Mouse (Mus musculus) lung, embryonic 15.5 days (tissue): ENCODE measurements around the gene Rgsl1. TPM values are rescaled to one million over a fixed set of nuclear protein-coding genes. Genes with fewer than 3 reads are reported as not detected.

ENCODE experiments used
- ATAC-seq: fragments of 200-750 bp; cut with Nextera tagmentation; 2 replicates; pipeline ENCODE4 v1.8.0; 2017; ENCODE audit warnings: moderate number of reproducible peaks, borderline replicate concordance; ENCODE audit not compliant: low FRiP score, low TSS enrichment; ENCODE audit errors: extremely low read depth
- H3K27ac ChIP-seq: fragments of 300-500 bp; sonication (generic); 2 replicates; pipeline ENCODE4 v1.5.1; 2015; ENCODE audit warnings: moderate library complexity, mild to moderate bottlenecking, inconsistent platforms
- H3K27me3 ChIP-seq: fragments of 300-500 bp; sonication (generic); 2 replicates; pipeline ENCODE4 v1.6.1; 2015; ENCODE audit warnings: inconsistent platforms
- H3K36me3 ChIP-seq: fragments of 300-500 bp; sonication (generic); 2 replicates; pipeline ENCODE4 v1.6.1; 2015; ENCODE audit warnings: inconsistent platforms
- H3K4me1 ChIP-seq: fragments of 300-500 bp; sonication (generic); 2 replicates; pipeline ENCODE4 v1.6.1; 2015; ENCODE audit warnings: inconsistent platforms
- H3K4me2 ChIP-seq: fragments of 300-500 bp; sonication (generic); 2 replicates; pipeline ENCODE4 v1.6.1; 2015; ENCODE audit warnings: inconsistent platforms, mild to moderate bottlenecking, moderate library complexity
- H3K4me3 ChIP-seq: fragments of 300-500 bp; sonication (generic); 2 replicates; pipeline ENCODE4 v1.5.1; 2015; ENCODE audit warnings: mild to moderate bottlenecking, inconsistent platforms
- H3K9ac ChIP-seq: fragments of 300-500 bp; sonication (generic); 2 replicates; pipeline ENCODE4 v1.6.1; 2015; ENCODE audit warnings: inconsistent platforms
- H3K9me3 ChIP-seq: fragments of 300-500 bp; sonication (generic); 2 replicates; pipeline ENCODE4 v1.6.1; 2016; ENCODE audit warnings: inconsistent platforms
- WGBS: fragments of 180-500 bp; shearing (Covaris S2); methylation state at CpG from one replicate; pipeline ENCODE4 v1.1.7; 2015; 5-methylcytosine and 5-hydroxymethylcytosine counted together
- polyA plus RNA-seq: library from polyadenylated mRNA; unstranded; fragments of >200 nt; fragmentation: Nextera tagmentation; extraction: Ambion mirVana; gene quantifications from 2 replicates; pipeline ENCODE4 v1.2.1, GENCODE M21; 2015

The Rgsl1 gene
- polyA plus RNA-seq, 1 experiment from 2014 or later, result not detected

DNA sequence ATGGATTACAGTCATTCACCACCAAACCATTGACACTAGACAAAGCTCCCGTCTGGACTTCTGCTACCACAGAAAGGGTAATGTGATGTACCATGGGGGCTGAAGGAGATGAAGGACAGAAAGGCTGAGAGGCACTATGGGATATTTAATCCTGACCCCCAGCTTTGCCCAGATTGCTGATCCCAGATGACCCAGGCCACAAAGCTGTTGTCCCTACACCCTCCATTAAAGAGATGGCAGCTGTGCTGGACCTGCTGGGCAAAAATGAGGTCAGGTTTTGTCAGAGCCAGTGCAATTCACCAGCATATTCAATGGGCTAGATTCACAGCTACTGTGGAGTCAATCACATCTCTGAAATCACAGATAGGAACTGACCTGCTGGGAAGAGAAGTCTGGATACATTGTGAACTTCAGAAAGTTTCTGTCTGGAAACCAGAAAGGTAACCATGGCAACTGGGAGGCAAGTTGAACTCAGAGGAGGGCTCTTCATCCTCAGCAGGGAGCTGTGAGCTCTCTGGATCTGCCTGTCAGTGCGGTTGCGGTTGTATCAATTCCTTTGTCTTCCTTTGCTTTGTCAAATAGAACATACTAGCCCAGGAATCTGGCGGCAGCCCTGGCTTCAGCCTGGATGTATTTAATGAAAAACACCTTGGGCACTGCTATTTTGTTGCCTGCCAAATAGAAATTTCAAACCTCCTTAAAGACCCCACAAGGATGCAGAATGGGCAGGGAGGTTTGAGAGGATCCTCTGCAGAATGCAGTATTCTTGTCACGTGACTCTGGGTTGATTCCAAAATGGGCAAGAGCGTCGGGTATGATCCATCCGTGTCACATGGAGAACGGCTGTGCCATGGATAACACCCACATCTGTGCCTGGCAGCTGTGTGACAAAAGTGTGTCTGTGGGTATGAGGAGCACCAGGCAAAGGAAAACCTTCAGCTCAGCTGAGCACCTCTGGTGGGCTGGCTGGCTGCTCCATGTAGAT lies 106.5 kb downstream of the Rgsl1 start:
- peaks cover 49% of the 10 kb centered on the region for H3K27me3 ChIP-seq
- no peak overlapping the region for H3K4me3 ChIP-seq
- H3K9me3 ChIP-seq, result no peaks in the 10 kb centered on the region
- 47% methylated on average over 9 of the region's 9 CpGs for WGBS
- ATAC-seq, result no peak
- H3K36me3 ChIP-seq, result no peaks in the 10 kb centered on the region
- H3K9ac ChIP-seq, result no peak overlapping the region
- H3K4me2 ChIP-seq, result no peak overlapping the region
- no peak overlapping the region for H3K27ac ChIP-seq
- peaks cover 11% of the 10 kb centered on the region; the same call in 1 of the 2 replicates for H3K4me1 ChIP-seq

DNA sequence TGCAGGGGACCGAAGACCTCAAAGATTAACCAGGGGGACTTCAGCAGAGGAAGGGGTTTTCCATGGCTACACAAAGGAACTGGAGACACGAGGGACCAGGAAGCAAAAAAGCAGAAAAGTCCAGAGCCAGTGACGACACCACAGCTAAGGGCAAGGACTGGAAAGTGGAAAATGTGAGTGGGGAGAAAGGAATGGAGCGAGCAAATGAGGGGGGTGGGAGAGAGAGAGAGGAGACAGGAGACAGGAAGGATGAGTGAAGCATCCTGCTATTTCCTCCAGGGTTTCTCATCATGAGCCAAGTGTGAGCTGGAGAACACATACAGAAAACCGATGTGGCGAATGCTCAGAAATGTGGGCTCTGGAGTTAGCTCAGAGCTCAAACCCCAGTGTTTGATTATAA lies 107.8 kb downstream of the Rgsl1 start:
- peaks cover 40% of the 10 kb centered on the region for H3K27me3 ChIP-seq
- H3K36me3 ChIP-seq, result no peaks in the 10 kb centered on the region
- H3K4me1 ChIP-seq, result peaks cover 11% of the 10 kb centered on the region; the same call in 1 of the 2 replicates
- H3K27ac ChIP-seq, result no peak overlapping the region
- 50% methylated on average over 6 of the region's 6 CpGs for WGBS
- no peak overlapping the region for H3K9ac ChIP-seq
- H3K4me2 ChIP-seq, result no peak overlapping the region
- no peak overlapping the region for H3K4me3 ChIP-seq
- no peaks in the 10 kb centered on the region for H3K9me3 ChIP-seq
- ATAC-seq, result no peak

DNA sequence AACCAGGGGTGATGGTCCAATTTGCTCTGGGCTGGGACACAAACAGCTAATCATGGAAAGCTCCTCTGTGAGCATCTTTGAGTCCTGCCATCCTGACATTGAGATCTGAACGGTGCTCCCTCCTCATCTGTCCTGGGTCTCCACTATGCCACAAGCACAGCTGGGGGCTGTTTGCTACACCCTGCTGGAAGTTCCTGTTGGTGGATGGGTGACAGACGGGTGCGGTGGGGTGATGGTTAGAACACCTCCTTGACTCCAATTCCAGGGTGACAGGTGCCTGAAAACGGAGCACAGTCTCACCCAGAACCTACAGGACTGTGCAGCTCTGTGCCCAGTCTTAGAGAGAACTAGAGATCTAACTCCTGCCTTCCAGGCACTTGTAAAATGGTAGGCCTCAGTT lies 109.1 kb downstream of the Rgsl1 start:
- H3K27ac ChIP-seq, result no peak overlapping the region
- no peak overlapping the region for H3K4me2 ChIP-seq
- ATAC-seq, result no peak
- WGBS, result 59% methylated on average over 4 of the region's 4 CpGs
- no peaks in the 10 kb centered on the region for H3K36me3 ChIP-seq
- H3K9ac ChIP-seq, result no peak overlapping the region
- H3K4me1 ChIP-seq, result peaks cover 2% of the 10 kb centered on the region; the same call in 1 of the 2 replicates
- no peaks in the 10 kb centered on the region for H3K9me3 ChIP-seq
- H3K27me3 ChIP-seq, result peaks cover 28% of the 10 kb centered on the region
- H3K4me3 ChIP-seq, result no peak overlapping the region

DNA sequence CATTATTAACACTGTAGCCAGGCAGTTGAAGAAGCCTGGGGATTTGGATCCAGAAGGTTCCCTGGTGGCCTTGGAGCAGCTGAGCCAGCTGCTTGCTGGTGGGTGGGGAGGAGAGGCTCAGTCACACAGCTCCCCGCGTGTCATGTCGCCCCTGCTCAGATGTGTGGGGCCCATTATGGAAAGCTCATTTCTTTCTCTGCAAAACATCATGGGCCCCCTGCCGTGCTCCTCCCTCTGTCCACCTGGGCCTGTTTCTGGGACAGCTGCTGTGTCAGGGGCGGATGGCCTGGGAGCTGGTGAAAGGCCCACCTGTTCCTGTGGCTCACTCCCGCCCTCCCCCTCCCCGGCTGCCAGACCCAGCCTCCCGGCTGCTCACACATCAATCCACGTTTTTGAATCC lies 110.8 kb downstream of the Rgsl1 start:
- Histone ChIP-seq H3K9ac (no peak overlapping the region), H3K4me2 (no peak overlapping the region), H3K27ac (no peak overlapping the region), H3K4me3 (no peak overlapping the region), H3K4me1 (no peaks in the 10 kb centered on the region), H3K9me3 (no peaks in the 10 kb centered on the region), H3K36me3 (no peaks in the 10 kb centered on the region), H3K27me3 (peaks cover 12% of the 10 kb centered on the region; the same call in 1 of the 2 replicates)
- ATAC-seq, result 0 out of 2 replicates have a peak, but pooled peaks have one; percentile 13
- WGBS, result 45% methylated on average over 9 of the region's 9 CpGs

DNA sequence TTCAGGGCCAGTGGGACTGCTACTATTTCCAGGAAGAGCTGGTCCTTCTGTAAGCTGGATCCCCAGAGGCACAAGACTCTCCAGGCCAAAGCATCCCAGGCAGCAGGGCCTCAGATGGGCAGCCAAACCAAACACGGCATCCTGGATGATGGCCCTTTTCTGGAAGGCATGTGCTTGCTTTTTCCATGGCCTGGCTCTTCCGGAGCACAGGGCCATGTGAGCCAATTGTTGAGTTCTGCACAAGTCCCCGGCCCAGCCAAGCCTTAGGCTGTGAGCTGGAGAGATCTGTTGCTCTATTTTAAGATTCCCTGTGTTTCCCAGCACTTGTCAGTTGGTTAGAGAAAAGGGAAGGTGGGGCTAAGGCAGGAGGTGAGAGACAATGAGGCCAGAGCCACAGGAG lies 113.3 kb downstream of the Rgsl1 start:
- Histone ChIP-seq H3K9ac (no peak overlapping the region), H3K4me1 (no peaks in the 10 kb centered on the region), H3K27ac (no peak overlapping the region), H3K4me2 (no peak overlapping the region), H3K36me3 (no peaks in the 10 kb centered on the region), H3K27me3 (no peaks in the 10 kb centered on the region), H3K4me3 (no peak overlapping the region), H3K9me3 (no peaks in the 10 kb centered on the region)
- ATAC-seq, result no peak
- WGBS, result 24% methylated on average over 3 of the region's 3 CpGs

DNA sequence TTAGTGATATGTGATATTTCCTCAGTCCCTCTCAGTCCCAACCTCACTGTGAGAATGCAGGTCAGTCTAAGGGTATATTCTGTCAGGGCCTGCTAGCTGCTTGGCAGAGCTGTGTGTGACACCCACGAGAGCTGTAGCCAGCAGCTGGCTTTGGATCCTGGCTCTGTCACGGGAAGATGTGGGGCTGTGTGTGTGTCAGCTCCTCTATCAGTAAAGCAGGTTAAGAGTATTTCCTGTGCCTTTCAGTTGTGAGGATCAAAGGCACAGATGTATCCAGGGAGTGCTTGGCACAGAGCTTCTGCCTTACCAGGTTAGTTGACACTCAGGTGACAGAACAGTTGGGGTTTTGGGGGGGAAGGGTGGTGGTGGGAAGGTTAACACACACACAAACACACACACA lies 114.1 kb downstream of the Rgsl1 start:
- no peak overlapping the region for H3K4me2 ChIP-seq
- ATAC-seq, result no peak
- H3K9ac ChIP-seq, result no peak overlapping the region
- H3K27me3 ChIP-seq, result no peaks in the 10 kb centered on the region
- H3K27ac ChIP-seq, result no peak overlapping the region
- no peak overlapping the region for H3K4me3 ChIP-seq
- WGBS, result 37% methylated on average over 2 of the region's 2 CpGs
- H3K4me1 ChIP-seq, result no peaks in the 10 kb centered on the region
- no peaks in the 10 kb centered on the region for H3K36me3 ChIP-seq
- no peaks in the 10 kb centered on the region for H3K9me3 ChIP-seq

Other genes with a start within 250 kb of the Rgsl1 start
- 0.14 and 0.20 TPM in 2 replicates for gene Rgs8, start 191.1 kb downstream of the Rgsl1 start, polyA plus RNA-seq
- gene Rgs16, start 103.8 kb downstream of the Rgsl1 start, polyA plus RNA-seq, result 1.7 and 1.9 TPM in 2 replicates
- gene Rnasel, start 94.7 kb downstream of the Rgsl1 start, polyA plus RNA-seq, result 5.3 and 7.0 TPM in 2 replicates
- gene Teddm1b, start 30.2 kb upstream of the Rgsl1 start, polyA plus RNA-seq, result 0.11 and 0.16 TPM in 2 replicates
- gene Teddm1a, start 47.6 kb upstream of the Rgsl1 start, polyA plus RNA-seq, result not detected in 2 replicates
- gene Glul, start 55.8 kb upstream of the Rgsl1 start, polyA plus RNA-seq, result 105 and 112 TPM in 2 replicates
- 0.40 and 0.41 TPM in 2 replicates for gene Teddm2, start 56.1 kb upstream of the Rgsl1 start, polyA plus RNA-seq